Mouse (Mus musculus) spleen, embryonic (tissue): ENCODE data around the gene Pfkm.

Source experiments
- CTCF ChIA-PET: fragments of 350-600 bp; sonication (Branson Sonifier 250); formaldehyde crosslinking; loops from one replicate; lab custom pipeline; 2022; lab: Charles Lee

The Pfkm gene

GRCm38 (mm10) chr15:98168622-98169004 is 76.2 kb downstream of the Pfkm start:
- CTCF ChIA-PET = interaction anchor here (0.6 kb wide), 1 partner anchor 710 kb away, joined by 3 read pairs; no protein-coding TSS in a partner anchor

GRCm38 (mm10) chr15:98170365-98170764 is 78.0 kb downstream of the Pfkm start:
- CTCF ChIA-PET = no interaction called here

GRCm38 (mm10) chr15:98170917-98171316 is 78.5 kb downstream of the Pfkm start:
- CTCF ChIA-PET = no interaction called here

DNA sequence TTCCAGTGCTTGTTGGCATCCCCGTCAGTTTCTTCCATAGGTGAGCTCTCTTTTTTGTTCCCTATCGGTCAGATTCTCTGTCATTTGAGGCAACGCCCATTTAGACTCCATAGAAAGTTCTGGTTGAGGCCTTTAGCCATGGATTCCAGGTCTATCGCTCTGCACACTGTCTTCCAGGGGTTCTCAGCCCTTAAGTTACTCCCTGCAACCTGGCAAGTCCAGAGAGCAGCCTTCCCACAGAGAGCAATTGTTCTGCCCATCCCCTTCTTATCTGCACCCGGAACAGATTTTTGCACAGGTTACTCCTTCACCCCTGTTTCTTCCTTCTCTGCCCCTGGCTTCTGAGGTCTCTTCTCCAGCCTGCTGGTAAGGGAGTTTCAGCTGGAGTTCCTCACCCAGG is 79.7 kb downstream of the Pfkm start:
- CTCF ChIA-PET = no interaction called here

DNA sequence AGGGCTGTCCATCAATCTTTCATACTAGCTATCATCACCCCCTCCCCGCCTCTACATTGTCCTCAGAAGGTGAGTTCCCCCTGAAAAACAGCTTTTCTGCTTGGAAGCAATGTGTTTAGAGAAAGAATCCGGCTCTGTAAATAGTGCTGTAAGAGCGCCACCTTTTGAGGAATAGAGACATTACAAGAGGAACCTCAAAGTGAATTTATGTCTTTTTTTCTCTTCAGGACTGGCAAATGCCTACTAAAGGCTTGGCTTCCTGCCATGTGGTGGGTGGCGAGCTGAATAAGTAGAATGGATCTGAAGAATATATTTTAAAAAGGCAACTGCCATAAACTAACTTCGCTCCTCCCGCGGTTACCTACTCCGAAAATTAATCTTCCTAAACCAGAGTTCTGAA is 81.4 kb downstream of the Pfkm start:
- CTCF ChIA-PET = no interaction called here

GRCm38 (mm10) chr15:98177320-98177719 is 84.9 kb downstream of the Pfkm start:
- CTCF ChIA-PET = no interaction called here

GRCm38 (mm10) chr15:98180567-98181131 is 88.3 kb downstream of the Pfkm start:
- CTCF ChIA-PET = interaction anchor here (0.6 to 1.1 kb wide), 3 partner anchors 20 to 525 kb away, joined by 3 to 5 read pairs (median 3); no protein-coding TSS in a partner anchor

DNA sequence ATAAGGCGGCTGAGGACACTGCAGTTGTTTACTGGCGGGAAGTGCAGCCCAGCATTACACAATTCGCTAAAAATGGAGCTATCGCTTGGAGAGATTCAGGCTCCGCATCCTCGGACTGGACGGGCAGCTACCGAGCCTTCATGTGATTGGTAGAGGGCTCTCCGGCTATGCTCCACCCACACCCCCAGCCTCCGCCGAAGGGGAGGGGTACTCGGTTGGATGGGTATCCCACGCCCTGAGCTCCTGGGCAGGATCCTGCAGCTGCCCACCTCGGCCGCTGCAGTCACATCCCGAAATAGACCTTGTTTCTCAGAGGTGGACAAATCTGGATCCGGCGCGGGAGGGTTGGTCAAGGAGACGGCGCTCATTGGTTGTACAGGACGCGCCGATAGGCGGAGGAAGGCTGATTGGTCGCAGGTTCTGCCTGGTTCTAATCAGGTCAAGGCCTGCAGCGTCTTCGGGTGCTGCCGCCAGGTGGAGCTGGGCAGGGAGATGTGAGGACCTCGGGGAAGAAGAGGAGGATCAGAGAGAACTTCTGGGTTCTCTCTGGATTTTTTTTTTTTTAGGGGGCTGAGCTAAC is 88.8 kb downstream of the Pfkm start:
- CTCF ChIA-PET = interaction anchor here (0.6 to 1.1 kb wide), 4 partner anchors 14 to 524 kb away, joined by 3 to 5 read pairs (median 4); partner anchors contain the start of gene Ccdc184
